ENCODE assay signal across 19 mouse cellular contexts in the genomic region with DNA sequence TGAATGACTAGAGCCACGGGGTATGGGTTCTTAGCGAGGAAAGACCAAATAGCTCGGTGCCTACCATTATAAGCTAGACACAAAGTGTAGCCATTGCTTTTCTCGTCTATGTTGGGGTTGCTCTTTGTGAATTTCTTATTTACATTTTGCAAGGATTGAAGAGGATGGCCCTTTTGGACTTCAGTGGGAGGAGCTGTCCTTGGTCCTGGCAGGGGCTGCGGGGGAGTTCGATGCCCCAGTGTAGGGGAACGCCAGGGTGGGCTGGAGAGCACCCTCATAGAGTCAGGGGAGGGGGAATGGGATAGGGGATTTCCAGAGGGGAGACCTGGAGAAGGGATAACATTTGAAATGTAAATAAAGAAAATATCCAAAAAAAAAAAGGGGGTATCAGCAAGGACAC.
DNase-seq lines count a peak whose midpoint lies in the region; ATAC-seq and TF ChIP-seq lines count a peak whose summit lies in the region.
"Had no signal": no experiment of that assay in that cellular context is flagged by ENCODE, and none has a peak within 500 bp of the region (broad histone marks: within the 10 kb centered on the region; RNA-seq: fewer than 3 reads in every experiment).

No protein-coding gene starts in this region.

- no peak overlapping the region for H3K27ac ChIP-seq in lung, embryonic 14.5 days (ENCODE audit: low read depth)
- no peak overlapping the region for H3K27ac ChIP-seq in lung, postnatal 0 days (ENCODE audit: low read length)
- H3K27ac ChIP-seq in limb, embryonic 10.5 days = no peak overlapping the region
- H3K27ac ChIP-seq: embryonic facial prominence, embryonic 12.5 days; forebrain, embryonic 15.5 days; heart, embryonic 10.5 days; liver, embryonic 13.5 days; midbrain, embryonic 13.5 days had no signal

- no peaks in the 10 kb centered on the region for H3K9me3 ChIP-seq in lung, embryonic 14.5 days (ENCODE audit: low read depth, low read length)
- H3K9me3 ChIP-seq in lung, postnatal 0 days (ENCODE audit: low read length) = no peaks in the 10 kb centered on the region
- H3K9me3 ChIP-seq in limb, embryonic 10.5 days (replicated peaks) = no peaks in the 10 kb centered on the region
- H3K9me3 ChIP-seq: embryonic facial prominence, embryonic 12.5 days; forebrain, embryonic 15.5 days; heart, embryonic 10.5 days; liver, embryonic 13.5 days; midbrain, embryonic 13.5 days had no signal

- no peak overlapping the region for H3K4me3 ChIP-seq in lung, embryonic 14.5 days (ENCODE audit: low read depth, low read length)
- H3K4me3 ChIP-seq in lung, postnatal 0 days (ENCODE audit: low read depth, low read length) = no peak overlapping the region
- no peak overlapping the region for H3K4me3 ChIP-seq in limb, embryonic 10.5 days
- H3K4me3 ChIP-seq: embryonic facial prominence, embryonic 12.5 days; forebrain, embryonic 15.5 days; heart, embryonic 10.5 days; liver, embryonic 13.5 days; midbrain, embryonic 13.5 days had no signal

- no peaks in the 10 kb centered on the region for H3K36me3 ChIP-seq in lung, embryonic 14.5 days (ENCODE audit: insufficient read depth)
- H3K36me3 ChIP-seq in lung, postnatal 0 days (ENCODE audit: insufficient read depth, low read length) = no peaks in the 10 kb centered on the region
- H3K36me3 ChIP-seq in limb, embryonic 10.5 days = no peaks in the 10 kb centered on the region
- H3K36me3 ChIP-seq: embryonic facial prominence, embryonic 12.5 days; forebrain, embryonic 15.5 days; heart, embryonic 10.5 days; liver, embryonic 13.5 days; midbrain, embryonic 13.5 days had no signal

- TF ChIP-seq EP300 in lung, postnatal 0 days (IDR thresholded peaks at IDR 0.05) = no peak

- no peaks in the 10 kb centered on the region for H3K4me1 ChIP-seq in lung, embryonic 14.5 days (ENCODE audit: insufficient read depth)
- no peaks in the 10 kb centered on the region for H3K4me1 ChIP-seq in lung, postnatal 0 days (ENCODE audit: insufficient read depth, low read depth, low read length)
- H3K4me1 ChIP-seq in limb, embryonic 10.5 days = peaks cover 6% of the 10 kb centered on the region
- H3K4me1 ChIP-seq: embryonic facial prominence, embryonic 12.5 days; heart, embryonic 10.5 days; liver, embryonic 13.5 days; midbrain, embryonic 13.5 days had no signal

- no peak overlapping the region for H3K4me2 ChIP-seq in lung, embryonic 14.5 days
- H3K4me2 ChIP-seq in lung, postnatal 0 days (replicated peaks; ENCODE audit: low read depth, low read length) = no peak overlapping the region
- H3K4me2 ChIP-seq: embryonic facial prominence, embryonic 12.5 days; forebrain, embryonic 15.5 days; liver, embryonic 13.5 days; midbrain, embryonic 13.5 days had no signal

- H3K9ac ChIP-seq in lung, embryonic 14.5 days = no peak overlapping the region
- H3K9ac ChIP-seq in lung, postnatal 0 days (replicated peaks; ENCODE audit: low read depth) = no peak overlapping the region
- H3K9ac ChIP-seq: embryonic facial prominence, embryonic 12.5 days; forebrain, embryonic 15.5 days; liver, embryonic 13.5 days; midbrain, embryonic 13.5 days had no signal

- 60% methylated on average over 7 of the region's 7 CpGs for WGBS in lung, embryonic 14.5 days
- 68% methylated on average over 7 of the region's 7 CpGs for WGBS in lung, postnatal 0 days
- WGBS in limb, embryonic 10.5 days = 83% methylated on average over 7 of the region's 7 CpGs

- ATAC-seq in lung, embryonic 14.5 days (ENCODE audit: insufficient read depth) = no peak
- no peak for ATAC-seq in lung, postnatal 0 days
- ATAC-seq in megakaryocyte, adult 5-6 weeks (ENCODE audit: poor library complexity, severe bottlenecking) = no peak
- ATAC-seq: forebrain, embryonic 15.5 days; midbrain, embryonic 13.5 days had no signal

- peak; percentile 15 for DNase-seq in heart, postnatal 4 days
- no peak for DNase-seq in heart, adult 8-10 months (ENCODE audit: low spot score)
- peak; percentile 55 for DNase-seq in lung, embryonic 14.5 days
- DNase-seq in lung, postnatal 0 days (ENCODE audit: low spot score) = no peak
- DNase-seq in ZHBTc4 (ENCODE audit: low read depth, low spot score) = peak; percentile 7
- peak; percentile 63 for DNase-seq in limb, embryonic 10.5 days (ENCODE audit: low spot score)
- DNase-seq in layer of hippocampus, adult 8-10 months (ENCODE audit: low spot score in 2 of 2) = no peak
- DNase-seq: adrenal gland, postnatal 14 days; cerebellum, adult 11 months; cerebellum, postnatal 10 days; kidney, adult 9 months; liver, embryonic 13.5 days; spleen, adult 18-20 months; thymus, adult 2 months had no signal

- H3K27me3 ChIP-seq in lung, embryonic 14.5 days (ENCODE audit: insufficient read depth, low read length) = no peaks in the 10 kb centered on the region
- no peaks in the 10 kb centered on the region for H3K27me3 ChIP-seq in lung, postnatal 0 days (replicated peaks; ENCODE audit: insufficient read depth, low read length)
- H3K27me3 ChIP-seq in limb, embryonic 10.5 days (ENCODE audit: low read depth, poor library complexity, severe bottlenecking) = no peaks in the 10 kb centered on the region
- H3K27me3 ChIP-seq: embryonic facial prominence, embryonic 12.5 days; forebrain, embryonic 15.5 days; liver, embryonic 13.5 days; midbrain, embryonic 13.5 days had no signal

- TF ChIP-seq CTCF in lung, embryonic 14.5 days (IDR thresholded peaks at IDR 0.05; ENCODE audit: low read depth) = no peak
- no peak for TF ChIP-seq CTCF in lung, postnatal 0 days (IDR thresholded peaks at IDR 0.05)

Comparison
In these comparisons a context has a peak if more than half of its experiments do, and no peak if none do; other contexts are left out.
1. DNase-seq: peak in heart, postnatal 4 days (single experiment), lung, embryonic 14.5 days (single experiment), ZHBTc4 (single experiment) and limb, embryonic 10.5 days (single experiment); none in heart, adult 8-10 months (single experiment), lung, postnatal 0 days (single experiment) and layer of hippocampus, adult 8-10 months (0 of 2).